Mouse (Mus musculus): ENCODE measurements around the gene Dnah8. TPM values are rescaled to one million over a fixed set of nuclear protein-coding genes. Genes with fewer than 3 reads are reported as not detected.
A peak's percentile ranks its signal among the peaks of the same experiment; 100 is the strongest.

Dnah8 gene
- polyA plus RNA-seq, 1 experiment from 2014 or later, result 0.10 TPM

GRCm38 (mm10) chr17:30598300-30598699, 25.9 kb upstream of the Dnah8 start:
- Histone ChIP-seq H3K27ac (no peak overlapping the region), H3K79me2 (ENCODE audit: inconsistent target) (no peaks in the 10 kb centered on the region), H3K36me3 (ENCODE audit: inconsistent target) (peaks cover 45% of the 10 kb centered on the region), H3K4me3 (ENCODE audit: inconsistent target) (no peak overlapping the region)
- 86% methylated on average over 5 of the region's 5 CpGs for WGBS (ENCODE audit: missing documents)

- peaks cover 40% of the 10 kb centered on the region for H3K36me3 ChIP-seq (ENCODE audit: inconsistent target)
- 95% methylated on average over 14 of the region's 14 CpGs for WGBS (ENCODE audit: missing documents)
- no peaks in the 10 kb centered on the region; the same call in 1 of the 2 replicates for H3K79me2 ChIP-seq (ENCODE audit: inconsistent target)
- H3K4me3 ChIP-seq (ENCODE audit: inconsistent target), result no peak overlapping the region
- no peak overlapping the region for H3K27ac ChIP-seq
Measured at GRCm38 (mm10) chr17:30602175-30602574, 22.0 kb upstream of the Dnah8 start.

- Histone ChIP-seq H3K36me3 (ENCODE audit: inconsistent target) (peaks cover 21% of the 10 kb centered on the region), H3K27ac (no peak overlapping the region), H3K4me3 (ENCODE audit: inconsistent target) (no peak overlapping the region), H3K79me2 (ENCODE audit: inconsistent target) (no peaks in the 10 kb centered on the region; the same call in 1 of the 2 replicates)
- 96% methylated on average over 6 of the region's 6 CpGs for WGBS (ENCODE audit: missing documents)
Measured at GRCm38 (mm10) chr17:30604296-30604695, 19.9 kb upstream of the Dnah8 start.

GRCm38 (mm10) chr17:30605001-30605400, 19.2 kb upstream of the Dnah8 start:
- 99% methylated on average over 5 of the region's 5 CpGs for WGBS (ENCODE audit: missing documents)
- no peaks in the 10 kb centered on the region; the same call in 1 of the 2 replicates for H3K79me2 ChIP-seq (ENCODE audit: inconsistent target)
- no peak overlapping the region for H3K27ac ChIP-seq
- no peak overlapping the region for H3K4me3 ChIP-seq (ENCODE audit: inconsistent target)
- peaks cover 17% of the 10 kb centered on the region for H3K36me3 ChIP-seq (ENCODE audit: inconsistent target)

- no peak overlapping the region for H3K4me3 ChIP-seq (ENCODE audit: inconsistent target)
- H3K79me2 ChIP-seq (ENCODE audit: inconsistent target), result peaks cover under 1% of the 10 kb centered on the region; the same call in 1 of the 2 replicates
- 96% methylated on average over 11 of the region's 11 CpGs for WGBS (ENCODE audit: missing documents)
- peaks cover 14% of the 10 kb centered on the region for H3K36me3 ChIP-seq (ENCODE audit: inconsistent target)
- H3K27ac ChIP-seq, result no peak overlapping the region
Measured at GRCm38 (mm10) chr17:30606206-30606605, 17.9 kb upstream of the Dnah8 start.

GRCm38 (mm10) chr17:30606634-30607081, 17.5 kb upstream of the Dnah8 start:
- peaks cover 5% of the 10 kb centered on the region; the same call in 1 of the 2 replicates for H3K79me2 ChIP-seq (ENCODE audit: inconsistent target)
- WGBS (ENCODE audit: missing documents), result 100% methylated on average over 4 of the region's 8 CpGs
- no peak overlapping the region for H3K4me3 ChIP-seq (ENCODE audit: inconsistent target)
- no peak overlapping the region for H3K27ac ChIP-seq
- peaks cover 13% of the 10 kb centered on the region for H3K36me3 ChIP-seq (ENCODE audit: inconsistent target)

- peaks cover 8% of the 10 kb centered on the region; the same call in 1 of the 2 replicates for H3K36me3 ChIP-seq (ENCODE audit: inconsistent target)
- H3K79me2 ChIP-seq (ENCODE audit: inconsistent target), result peaks cover 7% of the 10 kb centered on the region; the same call in 1 of the 2 replicates
- no peak overlapping the region for H3K27ac ChIP-seq
- WGBS (ENCODE audit: missing documents), result 96% methylated on average over 7 of the region's 7 CpGs
- no peak overlapping the region for H3K4me3 ChIP-seq (ENCODE audit: inconsistent target)
Measured at GRCm38 (mm10) chr17:30607330-30607729, 16.8 kb upstream of the Dnah8 start.

GRCm38 (mm10) chr17:30607909-30608495, 16.2 kb upstream of the Dnah8 start:
- H3K79me2 ChIP-seq (ENCODE audit: inconsistent target), result peaks cover 7% of the 10 kb centered on the region; the same call in 1 of the 2 replicates
- peaks cover 6% of the 10 kb centered on the region; the same call in 1 of the 2 replicates for H3K36me3 ChIP-seq (ENCODE audit: inconsistent target)
- no peak overlapping the region for H3K27ac ChIP-seq
- 89% methylated on average over 8 of the region's 8 CpGs for WGBS (ENCODE audit: missing documents)
- H3K4me3 ChIP-seq (ENCODE audit: inconsistent target), result no peak overlapping the region

- H3K4me3 ChIP-seq (ENCODE audit: inconsistent target), result no peak overlapping the region
- no peaks in the 10 kb centered on the region for H3K36me3 ChIP-seq (ENCODE audit: inconsistent target)
- peaks cover 7% of the 10 kb centered on the region; the same call in 1 of the 2 replicates for H3K79me2 ChIP-seq (ENCODE audit: inconsistent target)
- H3K27ac ChIP-seq, result no peak overlapping the region
- 87% methylated on average over 16 of the region's 16 CpGs for WGBS (ENCODE audit: missing documents)
Measured at GRCm38 (mm10) chr17:30609305-30609979, 14.7 kb upstream of the Dnah8 start.

GRCm38 (mm10) chr17:30609980-30610307, 14.2 kb upstream of the Dnah8 start:
- no peak overlapping the region for H3K4me3 ChIP-seq (ENCODE audit: inconsistent target)
- WGBS (ENCODE audit: missing documents), result 95% methylated on average over 5 of the region's 5 CpGs
- no peaks in the 10 kb centered on the region for H3K36me3 ChIP-seq (ENCODE audit: inconsistent target)
- H3K27ac ChIP-seq, result no peak overlapping the region
- H3K79me2 ChIP-seq (ENCODE audit: inconsistent target), result peaks cover 7% of the 10 kb centered on the region; the same call in 1 of the 2 replicates

- 100% methylated on average over 1 of the region's 1 CpGs for WGBS (ENCODE audit: missing documents)
- H3K36me3 ChIP-seq (ENCODE audit: inconsistent target), result no peaks in the 10 kb centered on the region
- no peak overlapping the region for H3K27ac ChIP-seq
- no peak overlapping the region for H3K4me3 ChIP-seq (ENCODE audit: inconsistent target)
- H3K79me2 ChIP-seq (ENCODE audit: inconsistent target), result peaks cover 7% of the 10 kb centered on the region; the same call in 1 of the 2 replicates
Measured at GRCm38 (mm10) chr17:30610739-30611138, 13.4 kb upstream of the Dnah8 start.

GRCm38 (mm10) chr17:30611221-30612074, 12.7 kb upstream of the Dnah8 start:
- H3K79me2 ChIP-seq (ENCODE audit: inconsistent target), result peaks cover 7% of the 10 kb centered on the region; the same call in 1 of the 2 replicates
- 27% methylated on average over 18 of the region's 18 CpGs for WGBS (ENCODE audit: missing documents)
- peak overlapping the region; percentile 76 for H3K4me3 ChIP-seq (ENCODE audit: inconsistent target)
- H3K27ac ChIP-seq, result peak overlapping the region; percentile 29
- no peaks in the 10 kb centered on the region for H3K36me3 ChIP-seq (ENCODE audit: inconsistent target)

GRCm38 (mm10) chr17:30612075-30612859, 11.9 kb upstream of the Dnah8 start:
- Histone ChIP-seq H3K79me2 (ENCODE audit: inconsistent target) (peaks cover 7% of the 10 kb centered on the region; the same call in 1 of the 2 replicates), H3K4me3 (ENCODE audit: inconsistent target) (peak overlapping the region; percentile 76), H3K27ac (peak overlapping the region; percentile 29), H3K36me3 (ENCODE audit: inconsistent target) (no peaks in the 10 kb centered on the region)
- WGBS (ENCODE audit: missing documents), result under 1% methylated on average over 32 of the region's 34 CpGs

- no peaks in the 10 kb centered on the region for H3K36me3 ChIP-seq (ENCODE audit: inconsistent target)
- H3K79me2 ChIP-seq (ENCODE audit: inconsistent target), result peaks cover 7% of the 10 kb centered on the region; the same call in 1 of the 2 replicates
- H3K27ac ChIP-seq, result no peak overlapping the region
- H3K4me3 ChIP-seq (ENCODE audit: inconsistent target), result no peak overlapping the region
Measured at GRCm38 (mm10) chr17:30613350-30613749, 10.8 kb upstream of the Dnah8 start.
